Mouse (Mus musculus) heart, postnatal 0 days (tissue): ENCODE measurements around the gene Ptpn13. TPM values are rescaled to one million over a fixed set of nuclear protein-coding genes. Genes with fewer than 3 reads are reported as not detected.

Experiments
- ATAC-seq: fragments of 200-750 bp; cut with Nextera tagmentation; 2 replicates; pipeline ENCODE4 v1.8.0; 2017; ENCODE audit warnings: low read depth, moderate number of reproducible peaks, moderate library complexity; ENCODE audit not compliant: insufficient read depth
- DNase-seq: peaks from one replicate; pipeline ENCODE4 v3.0.0-alpha.2; 2016; ENCODE audit warnings: low spot score
- H3K27ac ChIP-seq: fragments of 300-500 bp; sonication (generic); 2 replicates; pipeline ENCODE4 v1.5.1; 2014; ENCODE audit warnings: low read depth, mild to moderate bottlenecking
- H3K27me3 ChIP-seq: fragments of 300-500 bp; sonication (generic); 2 replicates; pipeline ENCODE4 v1.6.1; 2014; ENCODE audit warnings: low read length, mixed read lengths; ENCODE audit not compliant: control insufficient read depth, insufficient read depth
- H3K36me3 ChIP-seq: fragments of 300-500 bp; sonication (generic); replicated peaks from 2 replicates; pipeline ENCODE4 v1.6.1; 2014; ENCODE audit warnings: low read length, mixed read lengths; ENCODE audit not compliant: control insufficient read depth, insufficient read depth
- H3K4me1 ChIP-seq: fragments of 300-500 bp; sonication (generic); 2 replicates; pipeline ENCODE4 v1.6.1; 2014; ENCODE audit warnings: antibody characterized with exemption; ENCODE audit not compliant: control insufficient read depth, insufficient read depth
- H3K4me2 ChIP-seq: fragments of 300-500 bp; sonication (generic); 2 replicates; pipeline ENCODE4 v1.6.1; 2014; ENCODE audit warnings: low read depth, mild to moderate bottlenecking, low read length, moderate library complexity
- H3K4me3 ChIP-seq: fragments of 300-500 bp; sonication (generic); 2 replicates; pipeline ENCODE4 v1.5.1; 2014; ENCODE audit warnings: low read depth, low read length
- H3K9ac ChIP-seq: fragments of 300-500 bp; sonication (generic); replicated peaks from 2 replicates; pipeline ENCODE4 v1.6.1; 2014; ENCODE audit warnings: low read depth, low read length, mixed read lengths
- H3K9me3 ChIP-seq: fragments of 300-500 bp; sonication (generic); replicated peaks from 2 replicates; pipeline ENCODE4 v1.6.1; 2016; ENCODE audit warnings: low read length; ENCODE audit not compliant: control insufficient read depth
- CTCF ChIP-seq: IDR thresholded peaks from 2 replicates; pipeline ENCODE4 v1.5.1; 2016; ENCODE audit warnings: antibody characterized with exemption, control low read depth, low read depth
- EP300 ChIP-seq: IDR thresholded peaks from 2 replicates; pipeline ENCODE4 v1.6.1; 2016; ENCODE audit warnings: antibody characterized with exemption, low read depth
- WGBS: fragments of 180-500 bp; shearing (Covaris S2); extraction: QIAGEN DNeasy Blood & Tissue Kit; methylation state at CpG from one replicate; pipeline ENCODE4 v1.1.7; 2014; 5-methylcytosine and 5-hydroxymethylcytosine counted together
- polyA plus RNA-seq: library from polyadenylated mRNA; unstranded; fragments of >200 nt; fragmentation: Nextera tagmentation; extraction: Ambion mirVana; gene quantifications from 2 replicates; pipeline ENCODE4 v1.2.1, GENCODE M21; 2015
- total RNA-seq: library from RNA; depleted of rRNA; stranded (reverse); fragments of >200 nt; gene quantifications from 2 replicates; pipeline ENCODE4 v1.2.3, GENCODE M21; 2014; ENCODE audit warnings: low replicate concordance

Ptpn13 gene
- total and polyA plus RNA-seq, 2 experiments from 2014 or later: 2.3 to 14.3 TPM

GRCm38 (mm10) chr5:103579680-103580420 lies 154.9 kb downstream of the Ptpn13 start:
- Histone ChIP-seq H3K4me1 (no peaks in the 10 kb centered on the region), H3K36me3 (peaks cover 9% of the 10 kb centered on the region), H3K9ac (no peak overlapping the region), H3K27ac (no peak overlapping the region), H3K4me3 (no peak overlapping the region), H3K9me3 (no peaks in the 10 kb centered on the region), H3K27me3 (no peaks in the 10 kb centered on the region), H3K4me2 (no peak overlapping the region)
- TF ChIP-seq CTCF: no peak
- TF ChIP-seq EP300: no peak
- ATAC-seq: peak; percentile 36; the same call in 1 of the 2 replicates
- 65% methylated on average over 11 of the region's 11 CpGs for WGBS
- DNase-seq: no peak

GRCm38 (mm10) chr5:103587219-103587618 lies 162.2 kb downstream of the Ptpn13 start:
- Histone ChIP-seq H3K27ac (no peak overlapping the region), H3K4me2 (no peak overlapping the region)
- 66% methylated on average over 7 of the region's 7 CpGs for WGBS

GRCm38 (mm10) chr5:103591846-103592245 lies 166.9 kb downstream of the Ptpn13 start:
- WGBS: 49% methylated on average over 7 of the region's 7 CpGs
- no peaks in the 10 kb centered on the region for H3K9me3 ChIP-seq
- H3K27ac ChIP-seq: peak overlapping the region; percentile 7; the same call in 1 of the 2 replicates
- no peak overlapping the region for H3K4me2 ChIP-seq
- H3K27me3 ChIP-seq: no peaks in the 10 kb centered on the region
- ATAC-seq (no peak), DNase-seq (peak; percentile 20)
- H3K4me3 ChIP-seq: no peak overlapping the region
- H3K4me1 ChIP-seq: no peaks in the 10 kb centered on the region
- no peak overlapping the region for H3K9ac ChIP-seq
- H3K36me3 ChIP-seq: 0 out of 2 replicates have a peak, but pooled peaks cover 11% of the 10 kb centered on the region
- TF ChIP-seq CTCF (no peak), EP300 (no peak)

More at GRCm38 (mm10) chr5:103587219-103587618, 162.2 kb downstream of the Ptpn13 start:
- Histone ChIP-seq H3K9ac (no peak overlapping the region), H3K27me3 (no peaks in the 10 kb centered on the region), H3K4me3 (no peak overlapping the region), H3K9me3 (no peaks in the 10 kb centered on the region), H3K36me3 (peaks cover 13% of the 10 kb centered on the region; the same call in 1 of the 2 replicates), H3K4me1 (no peaks in the 10 kb centered on the region)
- ATAC-seq: no peak
- no peak for DNase-seq
- TF ChIP-seq EP300 (no peak), CTCF (peak; percentile 58)

DNA sequence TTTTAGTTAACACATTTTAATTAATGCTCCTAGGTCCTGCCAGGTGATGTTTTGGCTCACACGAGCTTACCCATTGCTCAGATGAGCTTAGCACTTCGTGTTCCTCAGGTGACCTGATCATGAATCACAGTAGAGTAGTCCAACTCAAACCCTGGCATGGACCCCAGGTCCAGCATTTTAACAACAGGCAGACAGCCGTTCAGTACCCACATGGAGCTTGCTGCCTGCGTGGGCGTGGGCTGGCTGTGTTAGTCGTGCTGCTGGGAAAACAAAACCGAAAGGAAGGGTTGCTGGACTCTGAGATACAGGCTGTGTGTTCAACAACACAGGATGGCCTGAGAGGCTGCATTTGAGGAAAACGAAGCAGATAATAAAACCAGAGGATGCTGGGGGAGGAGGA lies 167.7 kb downstream of the Ptpn13 start:
- DNase-seq (no peak), ATAC-seq (no peak)
- no peak overlapping the region for H3K9ac ChIP-seq
- TF ChIP-seq EP300 (no peak), CTCF (no peak)
- H3K27me3 ChIP-seq: no peaks in the 10 kb centered on the region
- WGBS: 66% methylated on average over 8 of the region's 8 CpGs
- H3K36me3 ChIP-seq: 0 out of 2 replicates have a peak, but pooled peaks cover 11% of the 10 kb centered on the region
- no peaks in the 10 kb centered on the region for H3K9me3 ChIP-seq
- no peaks in the 10 kb centered on the region for H3K4me1 ChIP-seq
- no peak overlapping the region for H3K27ac ChIP-seq
- H3K4me2 ChIP-seq: no peak overlapping the region
- H3K4me3 ChIP-seq: no peak overlapping the region

DNA sequence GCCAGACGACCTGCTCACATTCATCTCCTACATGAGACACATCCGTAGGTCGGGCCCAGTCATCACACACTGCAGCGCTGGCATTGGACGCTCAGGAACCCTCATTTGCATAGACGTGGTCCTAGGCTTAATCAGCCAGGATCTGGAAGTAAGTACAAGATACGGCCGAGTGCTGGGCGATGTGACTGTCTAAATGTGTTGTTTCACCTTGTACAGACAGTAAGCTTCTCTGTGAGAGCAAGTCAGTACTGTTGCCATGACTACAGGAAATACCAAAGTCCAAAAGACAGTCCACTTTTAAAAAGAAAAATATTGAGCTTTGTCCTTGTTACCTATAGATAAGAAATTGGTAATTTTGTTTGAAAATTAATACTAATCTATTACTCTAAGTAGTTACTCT lies 168.6 kb downstream of the Ptpn13 start:
- DNase-seq: no peak
- no peaks in the 10 kb centered on the region for H3K4me1 ChIP-seq
- no peak for ATAC-seq
- H3K9ac ChIP-seq: no peak overlapping the region
- TF ChIP-seq EP300: no peak
- TF ChIP-seq CTCF: no peak
- H3K4me2 ChIP-seq: no peak overlapping the region
- no peak overlapping the region for H3K27ac ChIP-seq
- H3K9me3 ChIP-seq: no peaks in the 10 kb centered on the region
- H3K36me3 ChIP-seq: 0 out of 2 replicates have a peak, but pooled peaks cover 5% of the 10 kb centered on the region
- no peak overlapping the region for H3K4me3 ChIP-seq
- H3K27me3 ChIP-seq: no peaks in the 10 kb centered on the region
- WGBS: 80% methylated on average over 9 of the region's 9 CpGs
